Mouse (Mus musculus): Measurements from ENCODE around the gene Washc2.

GRCm38 (mm10) chr6:116264018-116264651, 56.3 kb downstream of the Washc2 start, which contains the start of gene Zfand4:
- TF ChIP-seq CTCF (IDR thresholded peaks at IDR 0.05; ENCODE audit: extremely low read depth, insufficient read length, insufficient replicate concordance, low read depth, low read length) (no peak), POLR2A (IDR thresholded peaks at IDR 0.05; ENCODE audit: low read depth, low read length) (no peak)

All from small intestine, adult 2 months (tissue).